Mouse (Mus musculus) hindbrain, embryonic 11.5 days (tissue): ENCODE results near the gene Dot1l. TPM values are rescaled to one million over a fixed set of nuclear protein-coding genes. Genes with fewer than 3 reads are reported as not detected.

ENCODE experiments used
- ATAC-seq: fragments of 200-750 bp; cut with Nextera tagmentation; 2 replicates; pipeline ENCODE4 v1.8.0; 2017; ENCODE audit warnings: mild to moderate bottlenecking, moderate TSS enrichment, moderate library complexity; ENCODE audit not compliant: low FRiP score
- DNase-seq: peaks from one replicate; pipeline ENCODE4 v3.0.0-alpha.2; 2015; ENCODE audit warnings: low spot score
- H3K27ac ChIP-seq: fragments of 300-500 bp; sonication (generic); 2 replicates; pipeline ENCODE4 v1.5.1; 2014; ENCODE audit warnings: mild to moderate bottlenecking, low read depth, low read length
- H3K27me3 ChIP-seq: fragments of 300-500 bp; sonication (generic); 2 replicates; pipeline ENCODE4 v1.6.1; 2014; ENCODE audit warnings: mild to moderate bottlenecking, low read length, moderate library complexity, mixed read lengths; ENCODE audit not compliant: control insufficient read depth, insufficient read depth
- H3K36me3 ChIP-seq: fragments of 300-500 bp; sonication (generic); 2 replicates; pipeline ENCODE4 v1.6.1; 2014; ENCODE audit warnings: mild to moderate bottlenecking, low read length, moderate library complexity, mixed read lengths; ENCODE audit not compliant: control insufficient read depth, insufficient read depth
- H3K4me1 ChIP-seq: fragments of 300-500 bp; sonication (generic); replicated peaks from 2 replicates; pipeline ENCODE4 v1.6.1; 2014; ENCODE audit warnings: low read length, mixed read lengths; ENCODE audit not compliant: control insufficient read depth, insufficient read depth
- H3K4me2 ChIP-seq: fragments of 300-500 bp; sonication (generic); replicated peaks from 2 replicates; pipeline ENCODE4 v1.6.1; 2014; ENCODE audit warnings: mild to moderate bottlenecking, low read depth, low read length
- H3K4me3 ChIP-seq: fragments of 300-500 bp; sonication (generic); 2 replicates; pipeline ENCODE4 v1.5.1; 2014; ENCODE audit warnings: low read depth, low read length
- H3K9ac ChIP-seq: fragments of 300-500 bp; sonication (generic); 2 replicates; pipeline ENCODE4 v1.6.1; 2014; ENCODE audit warnings: low read depth, low read length
- H3K9me3 ChIP-seq: fragments of 300-500 bp; sonication (generic); 2 replicates; pipeline ENCODE4 v1.6.1; 2016; ENCODE audit warnings: low read length; ENCODE audit not compliant: control insufficient read depth
- WGBS: fragments of 180-500 bp; shearing (Covaris S2); extraction: QIAGEN DNeasy Blood & Tissue Kit; methylation state at CpG from one replicate; pipeline ENCODE4 v1.1.7; 2014; 5-methylcytosine and 5-hydroxymethylcytosine counted together
- polyA plus RNA-seq: library from polyadenylated mRNA; unstranded; fragments of >200 nt; fragmentation: Nextera tagmentation; extraction: Ambion mirVana; gene quantifications from 2 replicates; pipeline ENCODE4 v1.2.1, GENCODE M21; 2014

Dot1l gene
- polyA plus RNA-seq, 1 experiment from 2014 or later: 25.1 TPM

DNA sequence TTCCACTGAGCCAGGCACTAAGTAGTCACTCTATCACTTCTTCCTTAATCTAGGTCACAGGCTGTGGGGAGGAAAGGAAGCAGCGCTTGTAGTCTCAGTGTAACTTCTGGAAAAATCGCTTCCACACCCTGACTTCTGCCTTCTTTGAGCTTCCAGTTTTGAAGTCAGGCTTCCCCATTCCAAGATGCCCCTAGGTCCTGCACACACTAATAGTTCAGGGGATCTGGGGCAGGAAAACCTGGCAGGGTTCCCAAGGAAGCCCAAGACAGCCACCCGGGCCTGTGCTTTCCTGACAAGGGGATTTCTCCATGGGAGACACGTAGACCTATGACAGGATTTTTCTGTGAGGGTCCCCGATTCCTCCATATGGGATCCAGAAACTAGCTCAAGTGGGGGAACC is 13.9 kb upstream of the Dot1l start:
- no peak for ATAC-seq

GRCm38 (mm10) chr10:80741634-80742179 is 13.3 kb upstream of the Dot1l start:
- H3K4me1 ChIP-seq: peaks cover 11% of the 10 kb centered on the region
- no peak for DNase-seq
- no peaks in the 10 kb centered on the region for H3K9me3 ChIP-seq
- 0% methylated on average over 46 of the region's 46 CpGs for WGBS
- H3K4me3 ChIP-seq: peak overlapping the region; percentile 99
- H3K4me2 ChIP-seq: peak overlapping the region; percentile 95
- peak overlapping the region; percentile 76 for H3K27ac ChIP-seq
- no peaks in the 10 kb centered on the region for H3K27me3 ChIP-seq
- no peaks in the 10 kb centered on the region for H3K36me3 ChIP-seq
- no peak; the same call in 1 of the 2 replicates for ATAC-seq
- H3K9ac ChIP-seq: peak overlapping the region; percentile 96

More for the DNA sequence above, 13.9 kb upstream of the Dot1l start:
- Histone ChIP-seq H3K9me3 (no peaks in the 10 kb centered on the region), H3K4me1 (peaks cover 11% of the 10 kb centered on the region), H3K9ac (peak overlapping the region; percentile 96), H3K27ac (no peak overlapping the region), H3K4me2 (peak overlapping the region; percentile 95), H3K4me3 (peak overlapping the region; percentile 99), H3K27me3 (no peaks in the 10 kb centered on the region), H3K36me3 (no peaks in the 10 kb centered on the region)
- peak; percentile 10 for DNase-seq
- WGBS: 41% methylated on average over 5 of the region's 5 CpGs

GRCm38 (mm10) chr10:80742180-80742978 is 12.6 kb upstream of the Dot1l start, which contains the start of gene Ap3d1:
TSS of gene Ap3d1 (minus strand) at chr10:80742264.
- peak within 1 kb of the TSS; percentile 99 for H3K4me3 ChIP-seq
- H3K36me3 ChIP-seq: no peaks in the 10 kb centered on the region
- H3K4me1 ChIP-seq: peaks cover 11% of the 10 kb centered on the region
- DNase-seq: peak; percentile 99
- peak; percentile 100 for ATAC-seq
- WGBS: 3% methylated on average over 24 of the region's 25 CpGs
- no peaks in the 10 kb centered on the region for H3K27me3 ChIP-seq
- peak within 1 kb of the TSS; percentile 76 for H3K27ac ChIP-seq
- H3K4me2 ChIP-seq: peak within 1 kb of the TSS; percentile 95
- peak within 1 kb of the TSS; percentile 96 for H3K9ac ChIP-seq
- H3K9me3 ChIP-seq: no peaks in the 10 kb centered on the region

- ATAC-seq (no peak), DNase-seq (no peak)
- Histone ChIP-seq H3K9me3 (no peaks in the 10 kb centered on the region), H3K9ac (no peak overlapping the region), H3K27ac (no peak overlapping the region), H3K36me3 (no peaks in the 10 kb centered on the region), H3K27me3 (no peaks in the 10 kb centered on the region), H3K4me3 (no peak overlapping the region), H3K4me1 (peaks cover 11% of the 10 kb centered on the region), H3K4me2 (no peak overlapping the region)
- 37% methylated on average over 5 of the region's 5 CpGs for WGBS
Measured at GRCm38 (mm10) chr10:80744262-80744661, 10.7 kb upstream of the Dot1l start.

GRCm38 (mm10) chr10:80747410-80747809 is 7.6 kb upstream of the Dot1l start:
- H3K4me2 ChIP-seq: no peak overlapping the region
- H3K27me3 ChIP-seq: no peaks in the 10 kb centered on the region
- no peak overlapping the region for H3K4me3 ChIP-seq
- no peak overlapping the region for H3K9ac ChIP-seq
- no peak overlapping the region for H3K27ac ChIP-seq
- H3K36me3 ChIP-seq: no peaks in the 10 kb centered on the region
- ATAC-seq (no peak), DNase-seq (peak; percentile 78)
- H3K9me3 ChIP-seq: no peaks in the 10 kb centered on the region
- H3K4me1 ChIP-seq: peaks cover 5% of the 10 kb centered on the region; the same call in 1 of the 2 replicates
- WGBS: 21% methylated on average over 3 of the region's 3 CpGs

DNA sequence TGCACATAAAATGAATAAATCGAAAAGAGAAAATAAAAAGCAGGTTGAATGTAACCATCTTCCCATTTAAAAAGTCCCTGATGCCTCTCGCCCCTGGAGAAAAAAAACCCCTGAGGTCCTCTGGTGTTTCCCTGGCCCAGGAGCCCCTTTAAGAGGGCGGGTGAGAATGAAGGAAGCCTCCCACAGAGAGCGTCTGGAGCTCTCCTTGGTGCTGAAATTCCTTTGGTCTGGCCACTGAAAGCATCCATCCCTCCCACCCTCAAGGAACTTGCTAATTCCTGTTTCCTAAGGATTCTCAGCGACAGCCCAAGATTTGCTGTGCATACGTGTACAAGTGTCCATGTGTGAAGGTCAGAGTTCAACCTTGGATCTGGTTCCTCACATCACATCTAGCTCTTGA is 6.4 kb upstream of the Dot1l start:
- ATAC-seq: no peak
- H3K9me3 ChIP-seq: no peaks in the 10 kb centered on the region

DNA sequence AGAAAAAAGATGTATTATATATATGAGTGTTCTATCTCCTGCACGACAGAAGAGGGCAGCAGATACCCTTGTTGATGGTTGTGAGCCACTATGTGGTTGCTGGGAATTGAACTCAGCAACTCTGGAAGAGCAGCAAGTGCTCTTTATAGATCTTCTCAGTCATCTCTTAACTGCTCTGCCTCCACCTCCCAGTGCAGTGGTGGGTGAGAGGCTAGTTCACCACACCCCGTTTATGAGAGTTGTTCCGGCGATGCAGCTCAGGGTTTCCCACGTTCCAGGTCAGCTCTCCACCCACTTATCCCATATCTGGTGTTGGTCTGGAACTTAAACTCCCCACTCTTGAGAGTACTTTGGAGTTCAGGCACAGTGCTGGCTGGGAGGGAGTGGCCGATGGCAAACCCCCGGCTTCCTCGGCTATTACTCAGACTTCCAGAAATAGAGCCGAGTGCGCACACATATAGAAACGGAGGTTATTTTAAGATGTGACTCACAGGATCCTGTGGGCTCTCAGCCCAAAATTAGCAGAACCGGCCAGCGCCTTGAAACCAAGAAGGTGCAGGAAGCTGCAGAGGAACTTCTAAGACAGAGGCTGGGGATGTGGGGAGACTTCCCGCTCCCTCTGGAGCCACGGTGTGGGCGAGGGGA is 3.7 kb upstream of the Dot1l start:
- Histone ChIP-seq H3K4me2 (0 out of 2 replicates have a peak overlapping the region, but pooled peaks have one; percentile 1), H3K9ac (no peak overlapping the region), H3K36me3 (no peaks in the 10 kb centered on the region), H3K4me3 (no peak overlapping the region), H3K4me1 (peaks cover 7% of the 10 kb centered on the region), H3K27me3 (no peaks in the 10 kb centered on the region), H3K27ac (no peak overlapping the region), H3K9me3 (no peaks in the 10 kb centered on the region)
- peak; percentile 19 for DNase-seq
- ATAC-seq: no peak
- 15% methylated on average over 16 of the region's 16 CpGs for WGBS

More for the DNA sequence above, 6.4 kb upstream of the Dot1l start:
- peak; percentile 78 for DNase-seq
- Histone ChIP-seq H3K36me3 (no peaks in the 10 kb centered on the region), H3K4me2 (no peak overlapping the region), H3K4me3 (no peak overlapping the region), H3K9ac (no peak overlapping the region), H3K27ac (no peak overlapping the region), H3K4me1 (peaks cover 7% of the 10 kb centered on the region; the same call in 1 of the 2 replicates), H3K27me3 (no peaks in the 10 kb centered on the region)
- 15% methylated on average over 6 of the region's 6 CpGs for WGBS

DNA sequence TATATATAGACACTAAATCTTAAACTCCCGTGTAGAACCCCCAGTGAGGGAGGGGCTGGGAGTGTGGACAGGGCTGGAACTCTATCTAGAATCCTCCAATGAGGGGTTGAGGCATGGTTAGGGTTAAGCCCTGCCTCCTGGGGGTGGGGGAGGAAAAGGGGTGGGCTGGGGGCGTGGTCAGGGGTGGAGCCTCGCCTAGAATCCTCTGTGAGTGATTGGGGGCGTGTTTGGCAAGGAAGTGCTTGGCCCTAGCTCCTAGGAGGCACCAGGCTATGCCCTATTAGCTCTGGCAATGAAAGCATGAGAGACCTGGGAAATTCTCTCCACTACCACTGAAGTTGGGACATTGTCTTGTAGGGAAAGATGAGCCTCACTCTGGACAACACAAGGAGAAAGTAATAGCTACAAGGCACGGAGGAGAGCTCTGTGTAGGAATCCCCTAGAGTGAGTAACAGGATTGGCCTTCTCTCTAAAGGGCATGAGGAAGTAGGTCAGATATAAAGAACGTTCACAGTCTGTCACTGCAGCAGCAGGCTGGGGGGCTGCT is 2.9 kb upstream of the Dot1l start:
- Histone ChIP-seq H3K36me3 (no peaks in the 10 kb centered on the region), H3K9ac (no peak overlapping the region), H3K9me3 (no peaks in the 10 kb centered on the region), H3K27ac (no peak overlapping the region), H3K4me1 (peaks cover 15% of the 10 kb centered on the region), H3K27me3 (no peaks in the 10 kb centered on the region), H3K4me2 (peak overlapping the region; percentile 1; the same call in 1 of the 2 replicates), H3K4me3 (no peak overlapping the region)
- 8% methylated on average over 6 of the region's 6 CpGs for WGBS
- DNase-seq (peak; percentile 84), ATAC-seq (peak; percentile 59)
